Mouse (Mus musculus): ENCODE measurements around the gene Lce1b. TPM values are rescaled to one million over a fixed set of nuclear protein-coding genes. Genes with fewer than 3 reads are reported as not detected.
A peak's percentile ranks its signal among the peaks of the same experiment; 100 is the strongest.

The Lce1b gene
- total RNA-seq (2015), result not detected in 2 replicates
- not detected in 2 replicates for total RNA-seq (2017)

DNA sequence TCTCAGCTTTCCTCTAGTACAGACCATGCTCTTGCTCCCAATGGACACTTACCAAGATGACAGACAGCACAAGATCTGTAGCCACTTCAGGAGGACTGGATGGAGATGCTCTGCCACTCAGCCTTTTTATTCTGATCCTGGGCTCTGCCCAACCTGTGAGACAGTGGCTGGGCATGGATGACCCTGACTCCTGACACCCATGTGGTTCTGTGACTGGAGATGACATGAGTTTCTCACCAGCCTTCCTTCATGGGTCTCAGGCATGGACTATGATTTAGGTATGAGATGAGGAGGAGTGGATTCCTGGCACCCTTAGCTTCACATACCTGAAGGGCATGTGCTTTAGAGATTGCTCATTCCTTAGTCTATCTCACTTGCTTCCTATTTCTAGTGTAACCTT is at the start of gene Lce1b:
TSS of gene Lce1b (minus strand) at position 101 of the 400 bp plus-strand sequence.
- no peak for ATAC-seq (ENCODE audit: poor library complexity, severe bottlenecking)

DNA sequence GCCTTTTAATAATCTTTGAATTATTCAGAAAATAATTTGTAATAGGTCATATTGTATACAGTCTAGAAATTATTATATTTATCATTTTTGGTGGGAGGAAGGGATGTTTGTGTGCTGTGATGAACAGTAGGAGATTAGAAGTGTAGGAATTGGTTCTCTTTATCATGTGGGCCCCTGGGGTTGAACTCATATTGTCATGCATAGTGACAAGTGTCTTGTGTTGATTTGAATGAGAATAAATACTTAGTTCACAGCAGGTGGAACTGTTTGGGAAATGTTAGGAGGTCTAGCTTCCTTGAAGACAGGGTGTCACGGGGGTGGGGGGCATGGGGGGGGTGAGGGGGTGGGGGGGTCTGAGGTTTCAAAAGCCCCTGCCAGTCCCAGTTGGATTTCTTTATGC is 37.9 kb upstream of the Lce1b start:
- ATAC-seq (ENCODE audit: poor library complexity, severe bottlenecking), result no peak

GRCm38 (mm10) chr3:92691688-92692087 is 35.0 kb upstream of the Lce1b start:
- ATAC-seq (ENCODE audit: poor library complexity, severe bottlenecking), result no peak

DNA sequence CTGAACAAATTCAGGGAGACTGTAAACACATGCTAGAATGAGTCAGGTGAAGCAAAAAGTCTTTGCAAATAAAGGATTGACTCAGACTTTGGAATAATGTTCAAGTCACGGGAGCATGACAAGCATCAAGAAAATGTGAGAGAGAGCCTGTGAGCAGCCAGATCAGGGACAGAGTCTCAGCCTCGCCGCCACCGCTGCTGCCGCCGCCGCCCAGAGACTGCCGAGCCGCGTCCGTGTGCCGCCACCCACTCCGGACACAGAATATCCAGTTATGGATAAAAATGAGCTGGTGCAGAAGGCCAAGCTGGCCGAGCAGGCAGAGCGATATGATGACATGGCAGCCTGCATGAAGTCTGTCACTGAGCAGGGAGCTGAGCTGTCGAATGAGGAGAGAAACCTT is 32.4 kb upstream of the Lce1b start:
- ATAC-seq (ENCODE audit: poor library complexity, severe bottlenecking), result peak; percentile 77

DNA sequence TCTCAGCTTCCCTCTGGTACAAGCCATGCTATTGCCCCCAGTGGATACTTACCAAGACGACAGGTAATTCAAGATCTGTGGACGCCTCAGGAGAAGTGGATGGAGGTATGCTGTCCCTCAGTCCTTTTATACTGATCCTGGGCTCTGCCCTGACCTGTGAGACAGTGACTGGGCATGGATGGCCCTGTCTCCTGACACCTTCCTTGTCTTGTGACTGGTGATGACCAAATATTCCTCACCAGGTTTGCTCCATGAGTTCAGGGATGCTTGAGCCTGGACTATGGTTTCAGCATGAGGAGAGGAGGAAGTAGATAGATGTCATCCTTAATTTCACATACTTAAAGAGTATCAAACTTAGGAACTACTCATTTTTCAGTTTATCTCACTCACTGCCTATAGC is 30.4 kb upstream of the Lce1b start, which contains the start of gene Lce1d:
TSS of gene Lce1d (minus strand) at position 101 of the 400 bp plus-strand sequence.
- no peak for ATAC-seq (ENCODE audit: poor library complexity, severe bottlenecking)

- ATAC-seq (ENCODE audit: poor library complexity, severe bottlenecking), result no peak
Measured at GRCm38 (mm10) chr3:92678947-92679346, 22.2 kb upstream of the Lce1b start, which contains the start of gene Lce1c. Gene Lce1c (plus strand): TSS chr3:92679247.

- ATAC-seq (ENCODE audit: poor library complexity, severe bottlenecking), result no peak
Measured at GRCm38 (mm10) chr3:92670215-92670614, 13.5 kb upstream of the Lce1b start, which contains the start of gene Lce1a2. Gene Lce1a2 (minus strand): TSS chr3:92670315.

GRCm38 (mm10) chr3:92648207-92648606 is 8.5 kb downstream of the Lce1b start, which contains the start of gene Lce1a1:
Gene Lce1a1 (minus strand): TSS chr3:92648307.
- no peak for ATAC-seq (ENCODE audit: poor library complexity, severe bottlenecking)

DNA sequence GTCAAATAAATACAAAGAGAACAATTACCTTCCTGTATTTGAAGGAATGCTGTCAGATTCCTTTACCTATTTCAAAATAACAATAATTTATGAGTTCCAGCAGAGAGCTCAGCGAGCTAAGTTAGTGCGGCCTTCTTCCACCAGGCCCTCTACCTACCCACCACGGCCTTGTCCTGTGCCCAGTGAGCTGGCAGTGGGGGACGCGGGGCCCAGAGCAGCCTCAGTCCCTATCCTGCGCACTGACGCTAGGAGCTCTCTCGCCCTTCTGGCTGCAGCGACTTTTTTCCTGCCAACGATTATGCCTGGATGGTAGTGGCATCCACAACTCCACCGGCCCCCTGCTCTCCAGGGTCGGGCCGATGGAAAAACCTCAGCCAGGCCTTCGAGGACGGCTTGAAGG is 16.9 kb downstream of the Lce1b start:
- no peak for ATAC-seq (ENCODE audit: poor library complexity, severe bottlenecking)

- no peak for ATAC-seq (ENCODE audit: poor library complexity, severe bottlenecking)
Measured at GRCm38 (mm10) chr3:92638653-92638991, 18.1 kb downstream of the Lce1b start.

DNA sequence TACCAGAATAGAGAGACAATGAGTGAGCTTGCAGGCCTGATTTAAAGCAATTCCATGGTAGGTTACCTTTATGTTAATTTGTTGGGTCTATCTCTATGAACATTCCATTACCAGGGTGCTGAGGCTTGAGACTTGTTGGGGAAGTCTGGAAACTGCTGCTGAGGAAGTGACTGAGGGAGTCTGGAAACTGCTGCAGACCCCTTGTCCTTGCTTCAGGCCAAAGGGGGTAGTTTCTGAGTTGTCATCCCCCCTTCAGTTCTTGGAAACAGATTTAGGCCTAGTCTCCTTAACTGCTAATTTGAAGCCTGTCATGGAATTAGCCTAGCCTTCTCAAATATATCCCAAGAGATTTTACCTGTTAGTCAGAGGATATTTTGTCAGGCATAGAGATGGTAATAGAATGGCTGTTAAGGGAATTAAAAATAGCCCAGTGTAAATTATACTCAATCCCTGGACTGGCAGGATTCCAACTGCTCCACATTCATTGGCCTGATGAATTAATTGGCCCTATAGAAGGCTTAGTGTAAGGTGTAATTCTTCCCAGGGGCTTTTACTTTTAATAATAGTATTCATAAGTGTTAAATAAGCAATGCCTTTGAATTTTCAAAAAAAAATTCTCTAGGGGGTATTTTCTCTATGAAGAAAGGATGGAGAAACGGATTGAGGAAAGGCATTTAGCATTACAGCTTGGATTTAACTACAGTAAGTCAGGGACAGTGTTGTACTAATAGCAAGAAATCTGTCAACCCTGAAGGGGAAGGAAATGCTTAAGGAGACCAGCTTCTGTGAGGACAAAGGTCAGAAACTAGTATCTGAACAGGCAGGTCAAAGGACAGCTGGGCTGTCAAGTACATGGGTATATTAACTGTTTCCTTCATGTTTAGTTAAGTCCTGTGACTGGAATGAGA is 18.7 kb downstream of the Lce1b start:
- ATAC-seq (ENCODE audit: poor library complexity, severe bottlenecking), result no peak

GRCm38 (mm10) chr3:92621560-92621959 is 35.2 kb downstream of the Lce1b start, which contains the start of gene Lce6a:
Gene Lce6a (minus strand): TSS chr3:92621660.
- no peak for ATAC-seq (ENCODE audit: poor library complexity, severe bottlenecking)

- ATAC-seq (ENCODE audit: poor library complexity, severe bottlenecking), result no peak
Measured at GRCm38 (mm10) chr3:92609804-92610203, 46.9 kb downstream of the Lce1b start.

GRCm38 (mm10) chr3:92607392-92607791 is 49.3 kb downstream of the Lce1b start, which contains the start of gene 2210017I01Rik:
Gene 2210017I01Rik (minus strand): TSS chr3:92607492.
- ATAC-seq (ENCODE audit: poor library complexity, severe bottlenecking), result no peak

Other genes with a start within 250 kb of the Lce1b start
- not detected in 2 replicates for gene Sprr2i, start 248.9 kb downstream of the Lce1b start, total RNA-seq (2015)
- not detected in 2 replicates for gene Sprr2i, start 248.9 kb downstream of the Lce1b start, total RNA-seq (2017)
- not detected in 2 replicates for gene Sprr2j-ps, start 238.8 kb downstream of the Lce1b start, total RNA-seq (2015)
- gene Sprr2j-ps, start 238.8 kb downstream of the Lce1b start, total RNA-seq (2017), result not detected in 2 replicates
- 7.0 and 7.4 TPM in 2 replicates for gene Gm9774, start 227.5 kb downstream of the Lce1b start, total RNA-seq (2015)
- gene Gm9774, start 227.5 kb downstream of the Lce1b start, total RNA-seq (2017), result 1.1 and 2.3 TPM in 2 replicates
- gene Sprr2k, start 224.3 kb downstream of the Lce1b start, total RNA-seq (2015), result not detected in 2 replicates
- gene Sprr2k, start 224.3 kb downstream of the Lce1b start, total RNA-seq (2017), result not detected in 2 replicates
- not detected in 2 replicates for gene Sprr1b, start 218.1 kb downstream of the Lce1b start, total RNA-seq (2015)
- gene Sprr1b, start 218.1 kb downstream of the Lce1b start, total RNA-seq (2017), result not detected in 2 replicates
- gene Sprr3, start 198.2 kb downstream of the Lce1b start, total RNA-seq (2015), result not detected in 2 replicates
- not detected in 2 replicates for gene Sprr3, start 198.2 kb downstream of the Lce1b start, total RNA-seq (2017)
- not detected in 2 replicates for gene Sprr1a, start 171.0 kb downstream of the Lce1b start, total RNA-seq (2015)
- gene Sprr1a, start 171.0 kb downstream of the Lce1b start, total RNA-seq (2017), result not detected in 2 replicates
- not detected in 2 replicates for gene Sprr4, start 156.4 kb downstream of the Lce1b start, total RNA-seq (2015)
- not detected in 2 replicates for gene Sprr4, start 156.4 kb downstream of the Lce1b start, total RNA-seq (2017)
- gene 2310046K23Rik, start 122.4 kb downstream of the Lce1b start, total RNA-seq (2015), result not detected in 2 replicates
- not detected in 2 replicates for gene 2310046K23Rik, start 122.4 kb downstream of the Lce1b start, total RNA-seq (2017)
- 0.18 TPM in 1 of 2 replicates, not detected in the other for gene Ivl, start 83.2 kb downstream of the Lce1b start, total RNA-seq (2015)
- not detected in 2 replicates for gene Ivl, start 83.2 kb downstream of the Lce1b start, total RNA-seq (2017)
- gene Smcp, start 67.9 kb downstream of the Lce1b start, total RNA-seq (2015), result not detected in 2 replicates
- gene Smcp, start 67.9 kb downstream of the Lce1b start, total RNA-seq (2017), result not detected in 2 replicates
- gene 2210017I01Rik, start 49.4 kb downstream of the Lce1b start, total RNA-seq (2015), result not detected in 2 replicates
- not detected in 2 replicates for gene 2210017I01Rik, start 49.4 kb downstream of the Lce1b start, total RNA-seq (2017)
- gene Lce6a, start 35.3 kb downstream of the Lce1b start, total RNA-seq (2015), result not detected in 2 replicates
- not detected in 2 replicates for gene Lce6a, start 35.3 kb downstream of the Lce1b start, total RNA-seq (2017)
- gene Lce1a1, start 8.6 kb downstream of the Lce1b start, total RNA-seq (2015), result not detected in 2 replicates
- not detected in 2 replicates for gene Lce1a1, start 8.6 kb downstream of the Lce1b start, total RNA-seq (2017)
- not detected in 2 replicates for gene Lce1a2, start 13.4 kb upstream of the Lce1b start, total RNA-seq (2015)
- not detected in 2 replicates for gene Lce1a2, start 13.4 kb upstream of the Lce1b start, total RNA-seq (2017)
- gene Lce1c, start 22.3 kb upstream of the Lce1b start, total RNA-seq (2015), result not detected in 2 replicates
- not detected in 2 replicates for gene Lce1c, start 22.3 kb upstream of the Lce1b start, total RNA-seq (2017)
- not detected in 2 replicates for gene Lce1d, start 30.3 kb upstream of the Lce1b start, total RNA-seq (2015)
- not detected in 2 replicates for gene Lce1d, start 30.3 kb upstream of the Lce1b start, total RNA-seq (2017)
- gene Lce1e, start 52.1 kb upstream of the Lce1b start, total RNA-seq (2015), result not detected in 2 replicates
- not detected in 2 replicates for gene Lce1e, start 52.1 kb upstream of the Lce1b start, total RNA-seq (2017)
- not detected in 2 replicates for gene Lce1f, start 63.4 kb upstream of the Lce1b start, total RNA-seq (2015)
- not detected in 2 replicates for gene Lce1f, start 63.4 kb upstream of the Lce1b start, total RNA-seq (2017)
- gene Gm38119, start 82.2 kb upstream of the Lce1b start, total RNA-seq (2015), result not detected in 2 replicates
- not detected in 2 replicates for gene Gm38119, start 82.2 kb upstream of the Lce1b start, total RNA-seq (2017)
- not detected in 2 replicates for gene Lce1g, start 95.4 kb upstream of the Lce1b start, total RNA-seq (2015)
- not detected in 2 replicates for gene Lce1g, start 95.4 kb upstream of the Lce1b start, total RNA-seq (2017)
- gene Lce1h, start 108.1 kb upstream of the Lce1b start, total RNA-seq (2015), result not detected in 2 replicates
- not detected in 2 replicates for gene Lce1h, start 108.1 kb upstream of the Lce1b start, total RNA-seq (2017)
- gene Lce1i, start 122.0 kb upstream of the Lce1b start, total RNA-seq (2015), result not detected in 2 replicates
- gene Lce1i, start 122.0 kb upstream of the Lce1b start, total RNA-seq (2017), result not detected in 2 replicates
- gene Lce1j, start 133.6 kb upstream of the Lce1b start, total RNA-seq (2015), result not detected in 2 replicates
- not detected in 2 replicates for gene Lce1j, start 133.6 kb upstream of the Lce1b start, total RNA-seq (2017)
- gene Lce1k, start 151.0 kb upstream of the Lce1b start, total RNA-seq (2015), result not detected in 2 replicates
- gene Lce1k, start 151.0 kb upstream of the Lce1b start, total RNA-seq (2017), result not detected in 2 replicates
- not detected in 2 replicates for gene Kprp, start 170.3 kb upstream of the Lce1b start, total RNA-seq (2015)
- not detected in 2 replicates for gene Kprp, start 170.3 kb upstream of the Lce1b start, total RNA-seq (2017)
- gene Lce1l, start 194.4 kb upstream of the Lce1b start, total RNA-seq (2015), result not detected in 2 replicates
- gene Lce1l, start 194.4 kb upstream of the Lce1b start, total RNA-seq (2017), result not detected in 2 replicates
- gene 2310050C09Rik, start 213.3 kb upstream of the Lce1b start, total RNA-seq (2015), result not detected in 2 replicates
- not detected in 2 replicates for gene 2310050C09Rik, start 213.3 kb upstream of the Lce1b start, total RNA-seq (2017)

Measured in megakaryocyte, adult 5-6 weeks (primary cell).